Mouse (Mus musculus) B cell, adult 2 months (primary cell): Measurements from ENCODE around the gene Ptbp1.
A peak's percentile ranks its signal among the peaks of the same experiment; 100 is the strongest.
"Not testable (repeated sequence)": the region's sequence is repeated elsewhere in the genome, so short reads cannot be mapped to it uniquely, and the experiment has no call there.

Source experiments
- DNase-seq, 2 experiments: peaks; one replicate each; pipeline ENCODE4 v3.0.0; 2022

Ptbp1 gene

DNA sequence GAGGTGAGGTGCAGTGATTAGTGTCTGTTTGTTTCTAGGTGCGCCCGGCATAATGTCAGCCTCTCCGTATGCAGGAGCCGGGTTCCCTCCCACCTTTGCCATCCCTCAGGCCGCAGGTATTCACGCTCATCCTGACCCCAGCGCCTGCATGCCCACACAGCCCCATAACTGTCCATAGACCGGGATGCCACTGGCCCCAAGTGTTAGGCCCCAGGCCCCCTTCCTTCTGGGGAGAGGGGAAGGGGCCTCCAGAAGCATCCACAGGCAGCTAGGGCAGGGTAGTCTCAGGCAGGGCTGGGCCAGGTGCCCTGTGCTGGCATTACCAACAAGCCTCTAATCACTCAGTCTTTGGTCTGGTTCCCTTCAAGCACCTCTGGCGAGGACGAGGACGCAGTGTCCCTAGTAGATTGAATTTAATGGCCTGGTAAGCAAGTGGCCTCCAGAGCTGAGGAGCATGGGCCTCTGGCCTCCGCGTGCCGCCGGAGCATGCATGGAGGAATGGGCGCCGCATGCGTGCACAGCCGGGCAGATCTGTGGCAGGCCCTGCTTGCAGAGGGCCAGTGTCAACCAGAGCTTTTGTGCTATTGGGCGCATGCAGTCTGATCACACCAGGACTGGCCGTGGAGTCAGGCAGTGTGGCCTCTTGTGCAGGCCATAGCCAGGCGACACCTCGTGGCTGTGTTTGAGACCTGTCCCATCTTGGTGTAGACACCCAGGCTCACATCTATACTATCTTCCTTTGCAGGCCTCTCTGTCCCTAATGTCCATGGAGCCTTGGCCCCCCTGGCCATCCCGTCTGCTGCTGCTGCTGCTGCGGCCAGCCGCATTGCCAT lies 6.1 kb downstream of the Ptbp1 start:
- no peak for DNase-seq

DNA sequence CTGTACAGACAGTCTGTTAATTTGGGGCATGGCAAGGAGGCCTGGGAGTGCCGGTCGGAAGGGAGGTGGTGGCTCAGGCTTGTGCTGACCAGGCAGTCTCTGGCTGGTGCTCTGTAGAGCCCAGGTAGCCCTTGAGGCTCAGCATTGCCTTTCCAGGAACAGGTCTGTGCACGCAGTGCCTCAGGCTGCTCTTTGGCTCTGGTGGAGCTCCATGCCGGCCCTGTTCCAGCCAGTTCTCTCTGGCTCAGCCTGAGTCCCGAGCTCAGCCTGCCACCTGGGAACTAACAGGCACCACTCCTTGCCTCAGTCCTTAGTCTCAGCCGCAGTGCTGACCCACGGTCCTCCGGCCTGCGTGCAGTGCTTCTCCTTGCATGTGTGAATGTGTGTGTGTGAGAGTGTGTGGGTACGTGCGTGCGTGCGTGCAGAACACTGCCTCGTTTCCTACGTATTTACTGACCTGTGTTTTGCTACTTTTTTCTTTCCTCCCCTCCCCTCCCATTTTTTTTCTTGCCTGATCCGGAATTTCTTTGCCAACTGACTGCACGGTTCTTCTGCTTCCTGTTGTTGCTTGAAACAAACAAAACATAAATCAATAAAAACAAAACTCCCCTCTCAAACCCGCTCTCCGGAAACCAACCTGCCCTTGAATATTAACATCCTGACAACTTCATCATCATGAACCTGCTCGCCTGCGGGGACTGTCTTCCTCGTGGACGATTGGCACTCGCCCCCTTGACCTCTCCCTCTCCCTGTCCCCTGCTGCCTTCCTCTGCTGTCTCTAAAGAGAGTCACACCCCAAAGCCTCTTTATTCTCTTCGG lies 7.2 kb downstream of the Ptbp1 start:
- no peak for DNase-seq

DNA sequence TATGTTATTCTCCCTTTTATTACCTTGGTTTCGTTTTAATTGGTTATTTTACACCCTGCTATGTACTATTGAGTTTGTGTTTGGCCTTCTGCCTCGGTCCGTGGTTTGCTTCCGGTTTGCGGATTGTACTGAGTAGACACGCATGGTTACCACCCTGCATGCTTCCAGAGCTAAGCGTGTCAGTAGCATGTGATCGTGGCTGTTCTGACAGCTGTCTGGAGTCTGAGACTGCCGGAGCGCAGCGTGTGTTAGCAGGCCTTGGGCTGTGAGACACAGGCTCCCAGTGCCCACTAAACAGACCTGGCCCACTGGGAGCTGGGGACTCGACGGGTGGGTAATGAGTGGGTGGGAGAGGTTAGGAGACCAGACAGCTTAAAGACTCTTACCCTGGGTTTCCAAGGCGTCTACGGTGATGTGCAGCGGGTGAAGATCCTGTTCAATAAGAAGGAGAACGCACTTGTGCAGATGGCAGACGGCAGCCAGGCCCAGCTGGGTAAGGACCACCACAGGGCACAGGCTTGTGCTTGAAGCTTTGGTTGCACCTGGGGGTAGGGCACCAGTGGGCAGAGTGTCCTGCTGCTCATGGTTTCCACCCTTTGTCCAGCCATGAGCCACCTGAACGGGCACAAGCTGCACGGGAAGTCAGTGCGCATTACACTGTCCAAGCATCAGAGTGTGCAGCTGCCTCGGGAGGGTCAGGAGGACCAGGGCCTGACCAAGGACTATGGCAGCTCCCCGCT lies 8.0 kb downstream of the Ptbp1 start:
- no peak for DNase-seq

DNA sequence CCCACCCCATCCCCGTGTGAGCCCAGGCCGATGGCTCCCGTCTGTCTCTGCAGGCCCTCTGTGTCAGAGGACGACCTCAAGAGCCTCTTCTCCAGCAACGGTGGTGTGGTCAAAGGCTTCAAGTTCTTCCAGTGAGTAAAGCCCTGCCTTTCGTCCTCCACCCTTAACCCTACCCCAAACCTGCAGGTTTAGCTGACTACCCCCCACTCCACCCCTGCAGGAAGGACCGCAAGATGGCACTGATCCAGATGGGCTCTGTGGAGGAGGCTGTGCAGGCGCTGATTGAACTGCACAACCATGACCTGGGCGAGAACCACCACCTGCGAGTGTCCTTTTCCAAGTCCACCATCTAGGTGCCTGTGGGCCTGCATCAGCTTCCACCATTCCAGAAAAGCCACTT lies 8.7 kb downstream of the Ptbp1 start:
- DNase-seq = no peak

DNA sequence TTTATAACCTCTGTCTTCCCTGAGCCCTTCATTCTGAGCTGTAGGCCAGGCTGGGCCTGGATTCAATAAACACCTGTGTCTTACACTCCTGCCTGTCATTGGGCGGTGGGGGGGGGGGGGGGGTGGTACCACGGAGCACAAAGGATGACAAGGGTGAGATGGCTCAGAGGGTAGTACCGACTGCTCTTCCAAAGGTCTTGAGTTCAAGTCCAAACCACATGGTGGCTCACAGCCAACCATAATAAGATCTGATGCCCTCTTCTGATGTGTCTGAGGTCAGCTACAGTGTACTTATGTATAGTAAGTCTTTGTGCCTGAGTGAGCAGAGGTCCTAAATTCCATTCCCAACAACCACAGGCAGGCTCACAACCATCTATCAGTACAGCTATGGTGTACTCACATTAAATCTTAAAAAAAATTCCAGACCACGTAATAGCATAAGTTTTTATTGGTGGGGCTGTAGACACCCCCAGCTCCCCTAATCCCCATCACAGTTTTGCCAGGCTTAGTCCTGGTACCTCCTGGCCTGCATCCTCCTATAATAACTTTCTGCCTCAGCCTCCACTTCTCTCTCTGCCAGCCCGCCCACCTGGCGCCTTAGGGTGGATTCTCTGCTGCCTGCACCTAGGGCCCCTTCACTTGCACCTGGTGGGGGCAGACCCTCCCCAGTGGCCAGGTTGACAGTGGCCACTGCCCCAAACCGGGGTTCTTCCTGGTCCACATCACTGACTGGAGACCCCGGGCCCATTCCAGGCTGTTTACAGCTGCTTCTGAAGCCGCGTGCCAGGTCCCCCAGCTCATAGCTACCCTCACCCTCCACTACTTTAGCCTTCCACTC lies 10.3 kb downstream of the Ptbp1 start:
- DNase-seq = no peak

DNA sequence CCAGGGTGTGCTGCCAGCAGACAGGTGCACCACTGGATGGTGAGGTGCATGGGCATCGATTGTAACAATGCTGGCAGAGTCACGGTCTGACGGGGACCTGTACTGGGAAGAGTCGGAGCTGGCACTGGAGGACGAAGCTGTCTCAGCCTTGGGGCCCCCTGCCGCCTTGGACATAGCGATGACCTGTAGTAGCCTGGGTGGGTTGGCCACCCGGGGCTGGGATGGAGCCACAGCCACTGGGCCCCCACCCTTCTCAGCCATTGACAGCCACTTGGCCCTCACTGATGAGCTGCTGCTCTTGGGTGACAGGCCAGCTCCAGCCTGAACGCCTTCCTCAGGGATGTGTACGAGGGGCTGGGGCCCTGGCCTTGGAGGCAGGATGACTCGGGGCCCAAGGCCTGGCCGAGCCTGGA lies 11.0 kb downstream of the Ptbp1 start:
- no peak for DNase-seq

DNA sequence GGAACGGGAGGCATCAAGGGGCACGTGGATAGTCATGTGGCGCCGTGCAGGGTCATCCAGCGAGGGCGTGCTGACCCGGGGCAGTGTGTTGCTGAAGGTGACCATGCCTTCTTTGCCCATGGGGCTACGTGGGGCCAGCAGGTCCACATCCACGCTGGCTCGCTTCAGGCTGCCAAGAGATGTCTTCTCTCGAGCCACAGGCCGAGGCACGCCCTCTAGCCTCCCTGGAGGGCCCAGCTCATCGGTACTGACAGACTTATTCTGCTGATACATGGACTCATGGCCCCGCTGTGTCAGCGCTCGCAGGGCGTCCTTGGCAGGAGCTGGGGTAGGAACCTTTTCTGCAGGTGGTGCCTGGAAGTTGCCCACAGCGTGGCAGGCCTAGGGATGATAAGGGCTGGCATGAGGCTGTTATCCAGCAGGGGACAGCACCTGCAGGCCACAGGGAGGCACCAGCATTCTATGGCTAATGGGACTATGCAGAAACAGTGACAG lies 11.6 kb downstream of the Ptbp1 start:
- no peak for DNase-seq

DNA sequence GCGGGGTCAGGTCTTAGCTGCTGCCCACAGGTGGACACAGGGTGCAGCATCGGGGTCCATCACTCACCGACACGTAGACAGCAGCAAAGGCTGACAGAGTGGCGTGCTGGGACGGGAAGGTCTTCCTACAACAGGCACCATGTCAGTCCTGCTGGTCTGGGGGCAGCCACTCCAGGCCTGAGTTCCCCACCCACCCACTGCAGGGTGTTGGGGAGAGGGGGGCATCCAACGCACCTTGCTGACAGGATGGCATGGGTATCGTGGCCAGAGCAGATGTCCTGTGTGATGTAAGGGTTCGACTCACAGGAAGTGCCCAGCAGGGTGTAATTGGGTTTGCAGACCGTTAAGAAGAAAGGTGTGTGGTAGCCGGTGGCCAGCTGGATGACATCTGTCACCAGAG lies 12.4 kb downstream of the Ptbp1 start:
- no peak for DNase-seq

DNA sequence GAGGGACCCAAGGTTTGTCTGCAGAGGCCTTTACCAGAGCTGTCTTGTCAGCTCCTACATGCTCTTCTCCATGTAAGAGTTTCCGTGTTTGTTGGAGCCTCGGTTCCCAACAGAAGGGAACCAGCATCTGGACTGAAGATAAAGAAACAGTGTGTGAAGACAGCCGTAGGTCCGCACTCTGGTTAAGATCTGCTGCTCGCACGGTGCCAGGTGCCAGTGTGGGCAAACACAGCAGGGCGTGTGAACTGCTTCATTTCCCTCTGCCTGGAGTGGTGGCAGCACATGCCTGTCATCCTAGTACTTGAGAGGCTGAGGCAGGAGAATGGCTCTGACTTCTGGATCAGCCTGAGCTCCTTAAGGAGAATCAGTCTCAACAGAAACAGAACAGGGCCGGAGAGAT lies 17.6 kb downstream of the Ptbp1 start:
- no peak for DNase-seq

DNA sequence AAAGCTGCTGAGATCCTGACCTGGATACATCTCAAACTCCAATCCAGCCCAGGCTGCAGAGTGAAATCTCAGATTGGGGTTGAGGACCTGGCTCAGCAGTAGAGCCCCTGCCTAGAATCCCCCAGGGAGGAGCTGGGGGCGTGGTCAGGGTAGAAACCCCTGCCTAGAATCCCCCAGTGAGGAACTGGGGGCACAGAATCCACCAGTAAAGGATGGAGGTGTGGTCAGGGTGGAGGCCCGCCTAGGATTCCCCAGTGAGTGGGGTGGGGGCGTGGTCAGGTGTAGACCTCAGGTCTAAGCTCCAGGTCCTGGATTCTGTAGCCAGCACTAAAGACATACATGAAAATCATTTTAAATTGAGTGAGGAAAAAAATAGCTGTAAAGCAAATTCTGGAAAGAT lies 18.6 kb downstream of the Ptbp1 start:
- DNase-seq = no peak

DNA sequence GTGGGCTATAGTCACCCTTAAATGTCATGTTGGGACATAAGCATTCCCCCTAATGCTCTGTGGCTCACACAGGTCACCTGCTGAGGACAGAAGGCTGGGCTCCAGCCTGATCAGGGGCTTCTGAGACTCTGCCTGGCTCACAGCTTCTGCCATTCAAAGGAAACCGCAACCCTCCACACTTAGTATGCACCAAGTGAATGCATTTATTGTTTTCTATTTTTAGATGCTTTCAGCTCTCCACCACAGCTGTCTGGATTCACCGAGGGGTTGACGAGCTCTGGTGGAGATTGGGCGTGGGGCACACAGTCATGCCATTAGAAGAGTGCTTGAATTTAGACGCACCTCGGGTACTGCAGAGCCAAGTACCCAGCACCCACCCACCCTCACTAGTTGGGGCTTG lies 19.1 kb downstream of the Ptbp1 start:
- no peak for DNase-seq

DNA sequence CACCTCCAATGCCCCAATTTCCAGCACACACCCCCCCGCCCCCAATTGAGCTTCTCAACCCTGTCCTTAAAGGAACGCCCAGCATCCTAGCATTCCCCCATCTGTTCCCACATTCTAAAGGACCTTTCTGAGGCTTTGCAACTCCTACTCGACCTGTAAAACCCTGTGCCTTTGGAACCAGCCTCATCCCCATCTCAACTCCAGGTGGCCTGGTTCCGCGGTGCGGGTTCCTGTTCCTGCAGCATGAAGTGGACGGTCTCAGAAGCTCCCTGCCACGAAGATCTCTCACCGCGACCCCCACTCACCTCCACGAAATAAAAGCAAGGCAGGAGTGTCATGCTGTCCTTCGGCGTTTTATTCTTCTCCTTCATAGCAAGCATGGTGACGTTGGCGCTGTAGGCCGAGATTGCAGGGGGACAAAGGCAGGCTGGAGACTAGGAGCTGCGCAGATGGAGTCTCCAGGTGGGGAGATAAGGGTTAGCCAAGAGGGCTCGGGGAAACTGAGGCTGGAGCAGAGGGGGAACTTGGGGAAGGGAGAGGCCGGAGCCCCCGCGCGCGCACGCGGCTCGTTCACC lies 19.6 kb downstream of the Ptbp1 start:
- DNase-seq = no peak

DNA sequence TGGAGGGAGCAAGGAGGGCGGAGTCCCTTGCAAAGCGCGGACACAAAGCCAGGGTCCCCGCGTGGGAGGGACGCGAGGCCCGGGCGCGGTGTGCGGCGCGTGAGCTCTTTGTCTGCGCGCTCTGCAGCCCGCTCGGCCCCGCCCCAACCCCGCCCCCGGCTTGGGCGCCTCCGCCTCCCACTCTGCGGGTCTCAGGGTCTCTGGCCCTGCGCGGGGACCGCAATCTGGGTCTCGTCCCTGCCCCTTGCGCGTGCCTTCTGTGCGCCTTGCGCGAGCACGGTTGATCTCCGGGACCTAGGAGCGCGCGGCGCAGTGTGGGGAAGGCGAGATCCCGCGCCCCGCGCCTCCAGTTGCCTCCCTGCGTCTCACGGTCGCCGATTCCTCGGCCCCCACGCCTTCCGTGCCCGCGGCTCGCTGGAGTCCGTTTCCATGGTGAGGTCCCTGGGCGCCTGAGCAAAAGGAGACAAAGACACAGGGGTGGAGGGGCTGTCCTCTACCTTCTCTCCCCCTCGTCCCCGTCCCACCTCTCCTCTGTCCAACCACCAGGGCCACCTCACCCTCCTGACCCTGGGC lies 20.1 kb downstream of the Ptbp1 start, which contains the start of the genes Prtn3 and Plppr3:
Gene Prtn3, plus strand, starts transcription at position 187 of the 573 bp plus-strand sequence.
Gene Plppr3, minus strand, starts transcription at position 345 of the 573 bp plus-strand sequence.
- DNase-seq = peak in 1 of 2 experiments; percentile 44

DNA sequence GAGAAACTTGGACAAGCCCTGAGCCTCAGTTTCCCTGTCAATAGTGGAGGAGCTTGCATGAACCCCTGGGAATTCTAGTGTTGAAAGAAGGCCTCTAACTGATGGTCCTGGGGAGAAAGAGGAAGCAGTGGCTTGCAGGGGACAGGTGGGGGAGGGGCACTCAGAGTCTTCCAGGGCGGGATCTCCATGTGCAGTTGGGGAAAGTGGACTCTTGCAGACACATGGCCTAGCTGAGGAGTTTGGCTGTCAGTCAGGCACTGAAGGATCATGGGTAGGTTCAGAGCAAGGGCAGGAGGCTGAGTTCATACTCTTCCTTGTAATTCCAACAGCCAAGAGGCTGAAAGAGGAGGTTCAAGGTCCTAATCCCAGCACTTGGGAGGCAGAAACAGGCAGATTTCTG lies 22.9 kb downstream of the Ptbp1 start:
- DNase-seq = peak; percentile 56 to 64

DNA sequence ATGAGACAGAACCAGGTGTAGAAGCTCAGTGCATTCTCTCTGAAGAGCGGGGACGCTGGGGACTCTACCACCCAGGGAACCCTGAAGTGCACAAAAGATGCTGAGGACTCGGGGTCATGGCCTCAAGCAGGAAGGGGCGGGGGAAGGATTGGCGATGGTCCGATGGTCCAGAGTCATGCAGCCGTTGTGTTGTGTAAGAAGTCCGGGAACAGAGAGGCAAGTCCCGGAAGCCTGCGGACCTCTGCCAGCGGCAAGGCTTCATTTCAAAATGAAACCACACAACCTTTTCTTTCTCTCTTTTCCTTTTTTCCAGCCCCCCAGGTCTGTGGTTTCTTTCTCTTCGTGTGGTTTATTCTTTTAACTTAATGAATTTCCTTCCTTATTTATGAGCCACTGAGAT lies 23.5 kb downstream of the Ptbp1 start:
- DNase-seq = peak in 1 of 2 experiments; percentile 27

DNA sequence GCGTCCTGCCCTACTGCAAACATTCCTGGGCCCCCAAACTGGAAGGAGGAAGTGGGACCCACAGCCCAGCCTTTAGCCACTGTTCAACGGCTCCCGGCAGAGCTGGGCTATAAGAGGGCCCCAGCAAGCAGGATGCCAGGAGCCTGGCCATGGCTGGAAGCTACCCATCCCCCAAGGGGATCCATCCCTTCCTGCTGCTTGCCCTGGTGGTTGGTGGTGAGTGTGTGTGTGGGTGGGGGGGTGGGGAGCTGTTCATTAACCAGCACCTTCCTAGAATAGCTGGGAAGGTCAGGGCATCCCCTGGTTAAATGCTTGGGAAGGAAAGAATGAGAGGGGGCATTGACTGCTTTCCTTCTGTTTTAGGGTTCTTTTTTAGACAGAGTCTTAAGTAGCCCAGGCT lies 25.3 kb downstream of the Ptbp1 start:
- no peak for DNase-seq

DNA sequence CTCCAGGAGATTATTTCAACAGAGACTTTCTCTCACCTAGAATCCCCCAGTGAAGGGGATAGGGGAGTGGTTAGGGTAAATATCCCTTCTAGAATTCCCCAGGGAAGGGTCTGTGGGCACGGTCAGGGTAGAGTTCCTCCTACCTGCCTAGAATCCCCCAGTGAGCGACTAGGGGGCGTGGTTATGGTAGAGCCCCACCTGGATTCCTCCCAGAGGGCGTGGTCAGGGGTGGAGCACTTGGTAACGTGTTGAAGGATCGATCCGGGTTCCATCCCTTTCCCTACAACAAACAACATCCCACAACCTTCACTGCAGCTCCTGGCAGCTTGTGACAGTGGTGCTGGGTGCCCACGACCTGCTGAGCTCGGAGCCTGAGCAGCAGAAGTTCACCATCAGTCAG lies 26.5 kb downstream of the Ptbp1 start:
- DNase-seq = peak; percentile 36 to 40

DNA sequence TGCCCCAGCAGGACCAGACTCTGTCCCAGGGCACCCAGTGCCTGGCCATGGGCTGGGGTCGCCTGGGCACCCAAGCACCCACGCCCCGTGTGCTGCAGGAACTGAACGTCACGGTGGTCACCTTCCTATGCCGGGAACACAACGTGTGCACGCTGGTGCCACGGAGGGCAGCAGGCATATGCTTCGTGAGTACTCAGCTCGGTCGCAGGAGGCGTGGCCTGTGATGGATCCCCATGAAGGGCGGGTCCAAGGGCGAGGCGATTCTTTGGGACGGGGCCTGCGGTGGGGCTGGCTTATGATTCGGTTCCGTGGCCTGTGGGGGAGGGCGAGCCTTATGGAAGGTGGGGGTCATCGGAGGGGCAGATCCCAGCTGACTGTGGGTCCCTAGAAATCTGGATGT lies 27.8 kb downstream of the Ptbp1 start:
- DNase-seq = peak in 1 of 2 experiments; percentile 25

DNA sequence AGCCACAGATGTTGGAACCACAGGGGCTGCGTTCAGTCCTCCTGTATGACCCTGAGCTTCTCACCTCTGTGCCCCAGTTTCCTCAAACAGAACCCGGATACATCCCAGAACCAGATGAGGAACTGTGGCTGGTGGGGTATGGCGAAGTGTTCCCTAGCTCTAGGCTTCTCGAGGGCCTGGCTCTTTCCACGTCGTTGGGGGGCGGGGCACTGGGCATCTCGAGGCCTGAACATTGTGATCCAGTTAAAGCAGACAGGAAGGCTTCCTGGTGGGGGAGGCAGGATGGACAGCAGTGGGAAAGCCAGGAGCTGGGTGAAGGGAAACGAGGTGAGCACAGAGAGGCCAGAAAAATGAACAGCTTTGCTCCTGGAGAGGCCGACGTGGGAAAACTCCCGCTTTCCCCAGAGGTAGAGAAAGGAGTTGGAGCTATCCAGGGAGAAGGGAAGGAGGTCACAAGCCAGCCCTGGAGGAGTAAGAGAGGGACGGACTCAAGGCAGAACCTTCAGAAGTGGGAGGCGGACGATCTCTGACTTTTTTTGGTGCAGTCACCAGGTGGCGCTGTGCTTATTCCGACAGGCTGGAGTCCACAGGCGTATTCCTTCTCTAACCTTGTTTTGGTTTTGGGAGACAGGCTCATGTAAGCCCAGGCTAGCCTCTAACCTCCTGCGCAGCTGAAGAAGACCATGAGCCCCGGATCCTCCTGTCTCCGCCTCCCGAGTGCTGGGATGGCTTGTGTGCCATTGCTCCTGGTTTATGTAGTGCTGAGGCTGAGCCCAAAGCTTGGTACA lies 29.3 kb downstream of the Ptbp1 start:
- DNase-seq = peak; percentile 78 to 81

DNA sequence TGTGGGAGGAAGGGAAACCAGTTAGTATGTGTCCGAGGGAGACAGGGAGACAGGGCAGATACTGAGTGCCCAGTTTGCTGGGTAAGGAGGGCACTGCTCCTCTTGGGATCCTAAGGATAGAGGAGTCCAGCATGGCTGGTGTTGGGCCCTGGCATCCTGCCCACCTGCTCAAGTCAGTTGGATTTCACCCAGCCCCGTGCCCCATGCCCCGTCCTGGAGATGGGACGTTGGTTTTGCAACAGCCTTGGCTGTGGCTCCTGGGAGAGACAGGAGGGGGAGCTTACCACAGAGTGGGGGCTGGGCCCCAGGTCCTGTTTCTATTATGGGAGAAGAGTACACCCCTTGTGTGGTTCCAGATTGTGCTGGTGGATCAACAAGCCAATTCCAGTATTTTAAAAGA lies 30.2 kb downstream of the Ptbp1 start:
- no peak for DNase-seq

DNA sequence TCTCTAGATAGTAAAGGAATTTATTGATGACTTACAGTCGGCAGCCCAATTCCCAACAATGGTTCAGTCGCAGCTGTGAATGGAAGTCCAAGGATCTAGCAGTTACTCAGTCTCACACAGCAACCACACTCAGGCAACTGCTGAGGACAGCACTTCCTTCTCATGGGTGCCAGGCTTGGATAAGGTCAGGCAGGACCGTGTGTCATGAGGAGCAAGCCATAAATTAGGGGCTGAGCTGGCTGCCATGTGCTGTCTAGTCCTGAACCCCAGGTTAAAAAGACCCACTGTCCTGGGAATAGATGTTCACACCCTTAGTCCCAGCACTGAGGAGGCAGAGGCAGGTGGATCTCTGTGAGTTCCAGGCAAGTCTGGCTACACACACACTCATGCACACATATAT lies 30.7 kb downstream of the Ptbp1 start:
- not testable (repeated sequence) for DNase-seq
